Mouse (Mus musculus) spleen, adult 12 weeks (tissue): ENCODE data around the gene Ifna7.
"Not testable (repeated sequence)": the region's sequence is repeated elsewhere in the genome, so short reads cannot be mapped to it uniquely, and the experiment has no call there.

ENCODE experiments used
- DNase-seq: peaks from one replicate; pipeline ENCODE4 v3.0.0; 2022; ENCODE audit warnings: low spot score

Ifna7 gene

DNA sequence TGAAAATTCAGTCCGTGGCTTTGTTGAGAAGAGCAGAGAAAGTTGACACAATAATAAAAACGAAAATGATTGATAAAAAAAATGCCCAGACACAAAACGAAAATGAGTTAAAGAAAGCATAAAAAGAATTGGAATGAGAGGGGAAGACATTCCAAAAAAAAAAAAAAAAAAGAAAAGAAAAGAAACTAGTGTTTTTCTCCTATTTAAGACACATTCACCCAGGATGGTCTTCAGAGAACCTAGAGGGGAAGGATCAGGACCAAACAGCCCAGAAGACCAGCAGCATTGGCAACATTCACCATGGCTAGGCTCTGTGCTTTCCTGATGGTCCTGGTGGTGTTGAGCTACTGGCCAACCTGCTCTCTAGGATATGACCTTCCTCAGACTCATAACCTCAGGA lies at the start of gene Ifna7:
TSS of gene Ifna7 (plus strand) at position 301 of the 400 bp plus-strand sequence.
- DNase-seq = no peak

DNA sequence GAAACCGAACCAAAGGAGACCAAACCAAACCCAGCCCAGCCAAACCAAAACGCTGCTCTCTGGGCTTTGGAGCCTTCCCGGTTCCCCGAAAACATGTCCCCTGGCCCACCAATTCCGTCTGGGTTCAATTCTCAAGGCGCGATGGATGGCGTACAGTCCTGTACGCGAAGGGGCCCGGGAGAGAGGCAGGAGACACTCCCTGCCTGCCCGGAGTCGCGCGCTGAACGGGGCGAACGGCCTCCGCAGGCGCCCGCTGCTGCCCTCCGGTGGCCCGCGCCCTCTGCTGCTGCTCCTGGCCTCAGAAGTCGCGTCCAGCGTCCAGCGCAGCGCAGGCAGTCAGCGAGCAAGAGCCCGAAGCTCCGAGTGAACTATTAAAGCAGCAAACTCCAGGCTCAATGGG lies 42.5 kb upstream of the Ifna7 start, which contains the start of gene Gm13290:
TSS of gene Gm13290 (plus strand) at position 301 of the 400 bp plus-strand sequence.
- DNase-seq = not testable (repeated sequence)

DNA sequence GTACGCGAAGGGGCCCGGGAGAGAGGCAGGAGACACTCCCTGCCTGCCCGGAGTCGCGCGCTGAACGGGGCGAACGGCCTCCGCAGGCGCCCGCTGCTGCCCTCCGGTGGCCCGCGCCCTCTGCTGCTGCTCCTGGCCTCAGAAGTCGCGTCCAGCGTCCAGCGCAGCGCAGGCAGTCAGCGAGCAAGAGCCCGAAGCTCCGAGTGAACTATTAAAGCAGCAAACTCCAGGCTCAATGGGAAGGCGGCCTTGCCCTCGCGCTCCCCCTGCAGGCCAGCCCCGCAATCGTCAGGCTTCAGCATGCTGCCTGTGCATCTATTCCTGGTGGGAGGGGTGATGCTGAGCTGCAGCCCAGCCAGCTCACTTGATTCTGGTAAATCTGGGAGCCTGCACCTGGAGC lies 39.4 kb upstream of the Ifna7 start, which contains the start of gene Gm13289:
TSS of gene Gm13289 (plus strand) at position 301 of the 400 bp plus-strand sequence.
- DNase-seq = not testable (repeated sequence)

DNA sequence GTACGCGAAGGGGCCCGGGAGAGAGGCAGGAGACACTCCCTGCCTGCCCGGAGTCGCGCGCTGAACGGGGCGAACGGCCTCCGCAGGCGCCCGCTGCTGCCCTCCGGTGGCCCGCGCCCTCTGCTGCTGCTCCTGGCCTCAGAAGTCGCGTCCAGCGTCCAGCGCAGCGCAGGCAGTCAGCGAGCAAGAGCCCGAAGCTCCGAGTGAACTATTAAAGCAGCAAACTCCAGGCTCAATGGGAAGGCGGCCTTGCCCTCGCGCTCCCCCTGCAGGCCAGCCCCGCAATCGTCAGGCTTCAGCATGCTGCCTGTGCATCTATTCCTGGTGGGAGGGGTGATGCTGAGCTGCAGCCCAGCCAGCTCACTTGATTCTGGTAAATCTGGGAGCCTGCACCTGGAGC lies 36.5 kb upstream of the Ifna7 start, which contains the start of gene Gm13272:
TSS of gene Gm13272 (plus strand) at position 301 of the 400 bp plus-strand sequence.
- not testable (repeated sequence) for DNase-seq

DNA sequence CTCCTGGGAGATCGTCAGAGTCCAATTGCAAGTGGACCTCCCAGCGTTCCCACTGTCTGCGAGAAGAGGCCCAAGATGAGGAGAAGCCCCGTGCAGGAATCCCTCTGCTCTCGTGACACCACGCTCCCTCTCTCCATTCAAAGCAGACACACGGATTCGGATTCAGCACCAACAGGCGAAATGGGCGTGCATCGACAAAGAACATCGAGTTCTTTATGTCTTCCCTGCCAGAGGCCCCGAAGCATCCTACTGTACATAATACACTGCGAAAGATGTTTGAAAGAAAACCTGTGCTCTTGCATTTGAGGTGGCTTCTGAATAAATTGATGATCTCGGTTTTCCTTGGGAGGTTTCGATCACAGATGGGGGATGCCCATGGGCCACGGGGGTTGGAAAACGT lies 35.7 kb upstream of the Ifna7 start:
- not testable (repeated sequence) for DNase-seq

DNA sequence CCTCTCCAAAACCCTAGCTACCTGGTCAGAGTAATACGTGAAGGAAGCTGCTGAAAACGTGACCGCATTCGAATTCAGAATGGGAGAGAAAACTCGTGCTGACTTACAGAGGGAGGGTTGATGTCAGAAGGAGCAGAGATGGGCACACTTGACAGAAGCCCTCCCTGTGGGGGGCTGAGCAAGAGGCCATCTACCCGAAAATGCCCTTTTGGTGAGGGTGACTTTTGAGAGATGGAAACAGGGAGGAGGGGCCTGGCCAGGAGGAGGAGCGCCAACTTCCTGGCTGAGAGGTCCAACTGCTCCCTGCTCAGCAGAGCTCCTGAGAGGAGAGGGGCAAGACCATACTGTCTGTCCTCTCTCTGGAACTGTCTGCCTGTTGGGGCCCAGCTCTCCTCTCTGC lies 34.2 kb upstream of the Ifna7 start, which contains the start of gene Ifnz:
TSS of gene Ifnz (plus strand) at position 301 of the 400 bp plus-strand sequence.
- DNase-seq = not testable (repeated sequence)

DNA sequence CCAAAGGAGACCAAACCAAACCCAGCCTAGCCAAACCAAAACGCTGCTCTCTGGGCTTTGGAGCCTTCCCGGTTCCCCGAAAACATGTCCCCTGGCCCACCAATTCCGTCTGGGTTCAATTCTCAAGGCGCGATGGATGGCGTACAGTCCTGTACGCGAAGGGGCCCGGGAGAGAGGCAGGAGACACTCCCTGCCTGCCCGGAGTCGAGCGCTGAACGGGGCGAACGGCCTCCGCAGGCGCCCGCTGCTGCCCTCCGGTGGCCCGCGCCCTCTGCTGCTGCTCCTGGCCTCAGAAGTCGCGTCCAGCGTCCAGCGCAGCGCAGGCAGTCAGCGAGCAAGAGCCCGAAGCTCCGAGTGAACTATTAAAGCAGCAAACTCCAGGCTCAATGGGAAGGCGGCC lies 33.7 kb upstream of the Ifna7 start:
- DNase-seq = not testable (repeated sequence)

DNA sequence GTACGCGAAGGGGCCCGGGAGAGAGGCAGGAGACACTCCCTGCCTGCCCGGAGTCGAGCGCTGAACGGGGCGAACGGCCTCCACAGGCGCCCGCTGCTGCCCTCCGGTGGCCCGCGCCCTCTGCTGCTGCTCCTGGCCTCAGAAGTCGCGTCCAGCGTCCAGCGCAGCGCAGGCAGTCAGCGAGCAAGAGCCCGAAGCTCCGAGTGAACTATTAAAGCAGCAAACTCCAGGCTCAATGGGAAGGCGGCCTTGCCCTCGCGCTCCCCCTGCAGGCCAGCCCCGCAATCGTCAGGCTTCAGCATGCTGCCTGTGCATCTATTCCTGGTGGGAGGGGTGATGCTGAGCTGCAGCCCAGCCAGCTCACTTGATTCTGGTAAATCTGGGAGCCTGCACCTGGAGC lies 30.6 kb upstream of the Ifna7 start, which contains the start of gene Gm13276:
TSS of gene Gm13276 (plus strand) at position 301 of the 400 bp plus-strand sequence.
- DNase-seq = not testable (repeated sequence)

DNA sequence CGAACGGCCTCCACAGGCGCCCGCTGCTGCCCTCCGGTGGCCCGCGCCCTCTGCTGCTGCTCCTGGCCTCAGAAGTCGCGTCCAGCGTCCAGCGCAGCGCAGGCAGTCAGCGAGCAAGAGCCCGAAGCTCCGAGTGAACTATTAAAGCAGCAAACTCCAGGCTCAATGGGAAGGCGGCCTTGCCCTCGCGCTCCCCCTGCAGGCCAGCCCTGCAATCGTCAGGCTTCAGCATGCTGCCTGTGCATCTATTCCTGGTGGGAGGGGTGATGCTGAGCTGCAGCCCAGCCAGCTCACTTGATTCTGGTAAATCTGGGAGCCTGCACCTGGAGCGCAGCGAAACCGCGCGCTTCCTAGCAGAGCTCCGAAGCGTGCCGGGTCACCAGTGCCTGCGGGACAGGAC lies 27.6 kb upstream of the Ifna7 start, which contains the start of gene Gm13277:
TSS of gene Gm13277 (plus strand) at position 231 of the 400 bp plus-strand sequence.
- not testable (repeated sequence) for DNase-seq

DNA sequence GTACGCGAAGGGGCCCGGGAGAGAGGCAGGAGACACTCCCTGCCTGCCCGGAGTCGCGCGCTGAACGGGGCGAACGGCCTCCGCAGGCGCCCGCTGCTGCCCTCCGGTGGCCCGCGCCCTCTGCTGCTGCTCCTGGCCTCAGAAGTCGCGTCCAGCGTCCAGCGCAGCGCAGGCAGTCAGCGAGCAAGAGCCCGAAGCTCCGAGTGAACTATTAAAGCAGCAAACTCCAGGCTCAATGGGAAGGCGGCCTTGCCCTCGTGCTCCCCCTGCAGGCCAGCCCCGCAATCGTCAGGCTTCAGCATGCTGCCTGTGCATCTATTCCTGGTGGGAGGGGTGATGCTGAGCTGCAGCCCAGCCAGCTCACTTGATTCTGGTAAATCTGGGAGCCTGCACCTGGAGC lies 24.8 kb upstream of the Ifna7 start, which contains the start of gene Gm13278:
TSS of gene Gm13278 (plus strand) at position 301 of the 400 bp plus-strand sequence.
- not testable (repeated sequence) for DNase-seq

DNA sequence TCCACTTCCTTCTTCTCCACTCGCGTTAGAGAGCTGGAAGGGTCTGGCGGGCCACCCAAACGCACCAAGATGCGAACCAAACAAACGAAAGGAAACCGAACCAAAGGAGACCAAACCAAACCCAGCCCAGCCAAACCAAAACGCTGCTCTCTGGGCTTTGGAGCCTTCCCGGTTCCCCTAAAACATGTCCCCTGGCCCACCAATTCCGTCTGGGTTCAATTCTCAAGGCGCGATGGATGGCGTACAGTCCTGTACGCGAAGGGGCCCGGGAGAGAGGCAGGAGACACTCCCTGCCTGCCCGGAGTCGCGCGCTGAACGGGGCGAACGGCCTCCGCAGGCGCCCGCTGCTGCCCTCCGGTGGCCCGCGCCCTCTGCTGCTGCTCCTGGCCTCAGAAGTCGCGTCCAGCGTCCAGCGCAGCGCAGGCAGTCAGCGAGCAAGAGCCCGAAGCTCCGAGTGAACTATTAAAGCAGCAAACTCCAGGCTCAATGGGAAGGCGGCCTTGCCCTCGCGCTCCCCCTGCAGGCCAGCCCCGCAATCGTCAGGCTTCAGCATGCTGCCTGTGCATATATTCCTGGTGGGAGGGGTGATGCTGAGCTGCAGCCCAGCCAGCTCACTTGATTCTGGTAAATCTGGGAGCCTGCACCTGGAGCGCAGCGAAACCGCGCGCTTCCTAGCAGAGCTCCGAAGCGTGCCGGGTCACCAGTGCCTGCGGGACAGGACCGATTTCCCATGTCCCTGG lies 21.9 kb upstream of the Ifna7 start, which contains the start of gene Gm13275:
TSS of gene Gm13275 (plus strand) at position 552 of the 740 bp plus-strand sequence.
- not testable (repeated sequence) for DNase-seq

DNA sequence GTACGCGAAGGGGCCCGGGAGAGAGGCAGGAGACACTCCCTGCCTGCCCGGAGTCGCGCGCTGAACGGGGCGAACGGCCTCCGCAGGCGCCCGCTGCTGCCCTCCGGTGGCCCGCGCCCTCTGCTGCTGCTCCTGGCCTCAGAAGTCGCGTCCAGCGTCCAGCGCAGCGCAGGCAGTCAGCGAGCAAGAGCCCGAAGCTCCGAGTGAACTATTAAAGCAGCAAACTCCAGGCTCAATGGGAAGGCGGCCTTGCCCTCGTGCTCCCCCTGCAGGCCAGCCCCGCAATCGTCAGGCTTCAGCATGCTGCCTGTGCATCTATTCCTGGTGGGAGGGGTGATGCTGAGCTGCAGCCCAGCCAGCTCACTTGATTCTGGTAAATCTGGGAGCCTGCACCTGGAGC lies 18.9 kb upstream of the Ifna7 start, which contains the start of gene Gm13279:
TSS of gene Gm13279 (plus strand) at position 301 of the 400 bp plus-strand sequence.
- DNase-seq = not testable (repeated sequence)

DNA sequence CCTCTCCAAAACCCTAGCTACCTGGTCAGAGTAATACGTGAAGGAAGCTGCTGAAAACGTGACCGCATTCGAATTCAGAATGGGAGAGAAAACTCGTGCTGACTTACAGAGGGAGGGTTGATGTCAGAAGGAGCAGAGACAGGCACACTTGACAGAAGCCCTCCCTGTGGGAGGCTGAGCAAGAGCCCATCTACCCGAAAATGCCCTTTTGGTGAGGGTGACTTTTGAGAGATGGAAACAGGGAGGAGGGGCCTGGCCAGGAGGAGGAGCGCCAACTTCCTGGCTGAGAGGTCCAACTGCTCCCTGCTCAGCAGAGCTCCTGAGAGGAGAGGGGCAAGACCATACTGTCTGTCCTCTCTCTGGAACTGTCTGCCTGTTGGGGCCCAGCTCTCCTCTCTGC lies 16.7 kb upstream of the Ifna7 start, which contains the start of gene Gm13285:
TSS of gene Gm13285 (plus strand) at position 301 of the 400 bp plus-strand sequence.
- not testable (repeated sequence) for DNase-seq

DNA sequence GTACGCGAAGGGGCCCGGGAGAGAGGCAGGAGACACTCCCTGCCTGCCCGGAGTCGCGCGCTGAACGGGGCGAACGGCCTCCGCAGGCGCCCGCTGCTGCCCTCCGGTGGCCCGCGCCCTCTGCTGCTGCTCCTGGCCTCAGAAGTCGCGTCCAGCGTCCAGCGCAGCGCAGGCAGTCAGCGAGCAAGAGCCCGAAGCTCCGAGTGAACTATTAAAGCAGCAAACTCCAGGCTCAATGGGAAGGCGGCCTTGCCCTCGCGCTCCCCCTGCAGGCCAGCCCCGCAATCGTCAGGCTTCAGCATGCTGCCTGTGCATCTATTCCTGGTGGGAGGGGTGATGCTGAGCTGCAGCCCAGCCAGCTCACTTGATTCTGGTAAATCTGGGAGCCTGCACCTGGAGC lies 13.1 kb upstream of the Ifna7 start, which contains the start of gene Gm13287:
TSS of gene Gm13287 (plus strand) at position 301 of the 400 bp plus-strand sequence.
- not testable (repeated sequence) for DNase-seq

DNA sequence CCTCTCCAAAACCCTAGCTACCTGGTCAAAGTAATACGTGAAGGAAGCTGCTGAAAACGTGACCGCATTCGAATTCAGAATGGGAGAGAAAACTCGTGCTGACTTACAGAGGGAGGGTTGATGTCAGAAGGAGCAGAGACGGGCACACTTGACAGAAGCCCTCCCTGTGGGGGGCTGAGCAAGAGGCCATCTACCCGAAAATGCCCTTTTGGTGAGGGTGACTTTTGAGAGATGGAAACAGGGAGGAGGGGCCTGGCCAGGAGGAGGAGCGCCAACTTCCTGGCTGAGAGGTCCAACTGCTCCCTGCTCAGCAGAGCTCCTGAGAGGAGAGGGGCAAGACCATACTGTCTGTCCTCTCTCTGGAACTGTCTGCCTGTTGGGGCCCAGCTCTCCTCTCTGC lies 10.8 kb upstream of the Ifna7 start, which contains the start of gene Gm13288:
TSS of gene Gm13288 (plus strand) at position 301 of the 400 bp plus-strand sequence.
- not testable (repeated sequence) for DNase-seq

DNA sequence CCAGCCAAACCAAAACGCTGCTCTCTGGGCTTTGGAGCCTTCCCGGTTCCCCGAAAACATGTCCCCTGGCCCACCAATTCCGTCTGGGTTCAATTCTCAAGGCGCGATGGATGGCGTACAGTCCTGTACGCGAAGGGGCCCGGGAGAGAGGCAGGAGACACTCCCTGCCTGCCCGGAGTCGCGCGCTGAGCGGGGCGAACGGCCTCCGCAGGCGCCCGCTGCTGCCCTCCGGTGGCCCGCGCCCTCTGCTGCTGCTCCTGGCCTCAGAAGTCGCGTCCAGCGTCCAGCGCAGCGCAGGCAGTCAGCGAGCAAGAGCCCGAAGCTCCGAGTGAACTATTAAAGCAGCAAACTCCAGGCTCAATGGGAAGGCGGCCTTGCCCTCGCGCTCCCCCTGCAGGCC lies 10.3 kb upstream of the Ifna7 start:
- DNase-seq = not testable (repeated sequence)

DNA sequence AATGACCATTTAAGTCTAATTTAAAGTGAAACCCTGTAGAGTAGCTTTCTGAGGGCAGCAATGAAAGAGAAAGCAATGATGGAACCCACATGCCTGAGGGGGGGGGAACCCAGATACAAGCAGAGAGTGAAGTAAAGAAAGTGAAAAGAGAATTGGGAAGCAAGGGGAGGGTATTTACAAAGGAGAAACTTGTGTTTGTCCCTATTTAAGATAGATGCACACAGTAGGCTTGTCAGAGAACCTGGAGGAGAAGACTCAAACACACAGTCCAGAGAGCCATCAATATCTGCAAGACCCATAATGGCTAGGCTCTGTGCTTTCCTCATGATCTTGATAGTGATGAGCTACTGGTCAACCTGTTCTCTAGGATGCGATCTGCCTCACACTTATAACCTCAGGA lies 3.6 kb downstream of the Ifna7 start, which contains the start of gene Ifna11:
TSS of gene Ifna11 (plus strand) at position 301 of the 400 bp plus-strand sequence.
- no peak for DNase-seq

DNA sequence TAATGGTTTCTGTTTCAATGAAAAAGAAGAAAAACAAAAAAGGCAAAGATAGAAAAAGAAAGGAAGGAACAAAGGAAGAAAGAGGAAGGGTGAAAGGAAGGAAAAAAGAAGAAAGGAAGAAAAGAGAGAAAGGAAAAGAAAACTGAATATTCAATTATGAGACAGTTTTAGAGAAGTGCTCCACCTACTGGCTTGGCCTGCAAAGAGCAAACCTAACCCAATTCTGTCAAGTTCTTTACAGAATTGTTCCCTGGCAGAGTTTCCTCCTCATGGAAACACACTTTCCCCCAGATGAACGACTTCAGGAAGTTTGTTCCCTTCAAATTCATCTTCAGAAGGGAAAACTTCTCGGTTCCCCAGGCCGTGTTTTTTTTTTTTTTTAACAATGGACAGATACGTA lies 7.0 kb downstream of the Ifna7 start:
- DNase-seq = no peak

DNA sequence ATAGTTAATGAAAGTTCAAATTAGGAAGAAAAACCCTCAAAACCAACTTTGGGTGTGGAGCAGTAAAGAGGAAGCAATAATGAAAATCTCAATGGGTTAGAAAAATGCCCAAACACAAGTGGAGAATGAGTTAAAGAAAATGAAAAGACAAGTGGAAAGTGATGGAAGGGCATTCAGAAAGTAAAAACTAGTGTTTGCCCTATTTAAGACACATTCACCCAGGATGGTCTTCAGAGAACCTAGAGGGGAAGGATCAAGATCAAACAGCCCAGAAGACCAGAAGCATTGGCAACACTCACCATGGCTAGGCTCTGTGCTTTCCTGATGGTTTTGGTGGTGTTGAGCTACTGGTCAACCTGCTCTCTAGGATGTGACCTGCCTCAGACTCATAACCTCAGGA lies 11.1 kb downstream of the Ifna7 start, which contains the start of gene Ifna6:
TSS of gene Ifna6 (plus strand) at position 301 of the 400 bp plus-strand sequence.
- not testable (repeated sequence) for DNase-seq

DNA sequence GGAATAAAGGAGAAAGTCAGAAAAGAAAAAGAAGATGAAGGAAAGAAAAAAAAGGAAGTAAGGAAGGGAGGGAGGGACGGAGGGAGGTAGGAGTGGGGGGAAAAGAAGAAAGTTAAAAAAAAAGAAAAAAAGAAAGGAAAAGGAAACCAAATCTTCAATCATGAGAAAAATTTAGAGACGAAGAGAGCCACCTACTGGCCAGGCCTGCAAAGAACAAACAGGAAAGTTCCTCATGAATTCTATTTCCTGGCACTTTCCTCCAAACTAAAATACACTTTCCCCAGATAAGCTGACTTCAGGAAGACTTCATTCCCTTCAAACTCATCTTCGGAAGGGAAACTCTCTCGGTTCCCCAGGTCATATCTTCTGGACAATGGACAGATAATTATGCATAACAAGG lies 14.5 kb downstream of the Ifna7 start:
- no peak for DNase-seq

DNA sequence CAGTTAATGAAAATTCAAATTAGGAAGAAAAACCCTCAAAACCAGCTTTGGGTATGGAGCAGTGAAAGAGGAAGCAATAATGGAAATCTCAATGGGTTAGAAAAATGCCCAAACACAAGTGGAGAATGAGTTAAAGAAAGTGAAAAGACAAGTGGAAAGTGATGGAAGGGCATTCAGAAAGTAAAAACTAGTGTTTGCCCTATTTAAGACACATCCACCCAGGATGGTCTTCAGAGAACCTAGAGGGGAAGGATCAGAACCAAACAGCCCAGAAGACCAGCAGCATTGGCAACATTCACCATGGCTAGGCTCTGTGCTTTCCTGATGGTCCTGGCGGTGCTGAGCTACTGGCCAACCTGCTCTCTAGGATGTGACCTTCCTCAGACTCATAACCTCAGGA lies 19.2 kb downstream of the Ifna7 start, which contains the start of gene Ifna5:
TSS of gene Ifna5 (plus strand) at position 301 of the 400 bp plus-strand sequence.
- not testable (repeated sequence) for DNase-seq

DNA sequence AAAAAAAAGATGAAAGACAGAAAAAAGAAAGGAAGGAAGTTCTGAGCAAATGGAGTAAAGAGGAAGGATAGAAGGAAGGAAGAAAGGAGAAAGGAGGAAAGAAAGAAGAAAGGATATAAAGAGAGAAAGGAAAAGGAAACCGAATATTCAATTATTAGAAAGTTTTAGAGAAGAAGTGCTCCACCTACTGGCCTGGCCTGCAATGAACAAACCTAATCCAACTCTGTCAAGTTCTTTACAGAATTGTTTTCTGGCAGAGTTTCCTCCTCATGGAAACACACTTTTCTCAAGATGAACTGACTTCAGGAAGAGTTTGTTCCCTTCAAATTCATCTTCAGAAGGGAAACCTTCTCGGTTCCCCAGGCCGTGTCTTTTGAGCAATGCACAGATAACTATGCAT lies 22.8 kb downstream of the Ifna7 start:
- DNase-seq = no peak
